Mouse (Mus musculus): ENCODE measurements around the gene Ndst2. TPM values are rescaled to one million over a fixed set of nuclear protein-coding genes. Genes with fewer than 3 reads are reported as not detected.
A peak's percentile ranks its signal among the peaks of the same experiment; 100 is the strongest.

Ndst2 gene
- polyA plus RNA-seq, 1 experiment from 2014 or later = 9.6 TPM

DNA sequence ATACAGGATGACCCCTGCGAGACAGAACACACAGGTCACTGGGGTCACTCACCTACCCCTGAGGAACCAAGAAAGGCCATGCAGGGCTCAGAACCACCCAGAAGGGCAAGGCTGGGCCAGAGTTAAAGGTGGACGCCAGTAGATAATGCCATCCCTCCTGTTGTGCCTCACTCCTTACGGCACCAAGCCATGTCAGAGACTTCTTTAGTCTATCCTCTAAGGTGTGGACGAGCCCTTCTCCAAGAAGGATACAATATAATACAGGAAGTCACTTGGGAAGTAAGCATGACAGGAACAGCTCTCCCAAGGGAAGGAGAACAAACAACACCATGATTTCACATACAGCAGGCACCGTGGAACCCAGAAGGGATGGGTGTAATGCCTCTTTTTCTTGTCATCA, 30.6 kb upstream of the Ndst2 start:
- WGBS = 83% methylated on average over 5 of the region's 5 CpGs
- Histone ChIP-seq H3K4me1 (replicated peaks; ENCODE audit: control insufficient read depth, insufficient read depth) (no peaks in the 10 kb centered on the region), H3K4me3 (ENCODE audit: low read depth, low read length) (no peak overlapping the region), H3K4me2 (replicated peaks; ENCODE audit: low read depth) (no peak overlapping the region), H3K9me3 (ENCODE audit: control insufficient read depth, low read length) (no peaks in the 10 kb centered on the region), H3K9ac (ENCODE audit: low read length) (no peak overlapping the region), H3K27me3 (ENCODE audit: control insufficient read depth, insufficient read depth, low read length) (no peaks in the 10 kb centered on the region), H3K27ac (replicated peaks) (peak overlapping the region; percentile 81), H3K36me3 (ENCODE audit: control insufficient read depth, insufficient read depth, low read length) (peaks cover 27% of the 10 kb centered on the region)
- no peak for DNase-seq (ENCODE audit: low spot score)
- ATAC-seq (ENCODE audit: low FRiP score, low TSS enrichment) = no peak
- no peak for TF ChIP-seq CTCF (IDR thresholded peaks at IDR 0.05; ENCODE audit: low read depth)

DNA sequence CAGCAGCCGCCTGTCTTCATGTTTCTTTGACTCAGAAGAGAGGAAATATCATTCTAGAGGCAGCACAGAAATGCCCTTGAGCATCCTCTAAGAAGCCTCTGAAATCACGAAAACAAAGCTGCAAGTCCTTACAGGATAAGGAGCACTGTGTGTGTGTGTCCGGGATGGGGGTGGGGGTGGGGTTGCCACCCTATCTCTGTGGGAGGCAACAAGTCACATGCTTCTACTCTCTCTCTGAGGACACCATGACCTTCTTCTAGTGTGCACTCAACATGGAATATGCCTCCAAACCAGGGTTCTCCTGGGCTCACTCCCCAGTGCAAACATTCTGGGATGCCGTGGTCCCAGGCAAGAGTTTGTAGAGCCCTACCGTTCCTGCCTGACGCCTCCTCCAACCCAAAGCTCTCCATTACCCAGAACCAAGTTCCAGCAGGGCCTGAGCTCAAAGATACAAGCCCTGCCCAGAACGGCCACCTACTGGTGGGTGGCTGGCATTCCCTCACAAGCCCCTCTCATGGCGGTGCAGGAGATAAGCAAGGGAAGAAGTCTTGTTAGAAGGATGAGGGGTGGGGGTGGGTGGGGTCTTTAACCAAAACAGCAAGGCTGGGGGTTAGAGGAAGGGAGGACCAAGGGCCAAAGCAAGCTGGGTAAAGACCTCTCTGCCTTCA, 24.5 kb upstream of the Ndst2 start:
- no peak for DNase-seq (ENCODE audit: low spot score)
- no peaks in the 10 kb centered on the region for H3K27me3 ChIP-seq (ENCODE audit: control insufficient read depth, insufficient read depth, low read length)
- no peak overlapping the region for H3K4me3 ChIP-seq (ENCODE audit: low read depth, low read length)
- WGBS = 76% methylated on average over 8 of the region's 8 CpGs
- ATAC-seq (ENCODE audit: low FRiP score, low TSS enrichment) = no peak
- no peaks in the 10 kb centered on the region for H3K4me1 ChIP-seq (replicated peaks; ENCODE audit: control insufficient read depth, insufficient read depth)
- peaks cover 42% of the 10 kb centered on the region for H3K36me3 ChIP-seq (ENCODE audit: control insufficient read depth, insufficient read depth, low read length)
- no peak overlapping the region for H3K27ac ChIP-seq (replicated peaks)
- no peak overlapping the region for H3K9ac ChIP-seq (ENCODE audit: low read length)
- H3K4me2 ChIP-seq (replicated peaks; ENCODE audit: low read depth) = no peak overlapping the region
- H3K9me3 ChIP-seq (ENCODE audit: control insufficient read depth, low read length) = no peaks in the 10 kb centered on the region
- TF ChIP-seq CTCF (IDR thresholded peaks at IDR 0.05; ENCODE audit: low read depth) (peak; percentile 49), EP300 (optimal IDR thresholded peaks at IDR 0.05) (no peak)

- Histone ChIP-seq H3K4me3 (ENCODE audit: low read depth, low read length) (no peak overlapping the region), H3K4me1 (replicated peaks; ENCODE audit: control insufficient read depth, insufficient read depth) (no peaks in the 10 kb centered on the region), H3K27ac (replicated peaks) (no peak overlapping the region), H3K4me2 (replicated peaks; ENCODE audit: low read depth) (no peak overlapping the region), H3K9ac (ENCODE audit: low read length) (no peak overlapping the region), H3K36me3 (ENCODE audit: control insufficient read depth, insufficient read depth, low read length) (peaks cover 28% of the 10 kb centered on the region), H3K27me3 (ENCODE audit: control insufficient read depth, insufficient read depth, low read length) (no peaks in the 10 kb centered on the region), H3K9me3 (ENCODE audit: control insufficient read depth, low read length) (no peaks in the 10 kb centered on the region)
- ATAC-seq (ENCODE audit: low FRiP score, low TSS enrichment) (peak; percentile 24; the same call in 1 of the 2 replicates), DNase-seq (ENCODE audit: low spot score) (no peak)
- 90% methylated on average over 22 of the region's 22 CpGs for WGBS
- TF ChIP-seq EP300 (optimal IDR thresholded peaks at IDR 0.05) = no peak
- no peak for TF ChIP-seq CTCF (IDR thresholded peaks at IDR 0.05; ENCODE audit: low read depth)
Observed at GRCm38 (mm10) chr14:20757370-20757907, 23.1 kb upstream of the Ndst2 start.

- Histone ChIP-seq H3K27me3 (ENCODE audit: control insufficient read depth, insufficient read depth, low read length) (no peaks in the 10 kb centered on the region), H3K4me2 (replicated peaks; ENCODE audit: low read depth) (no peak overlapping the region), H3K9ac (ENCODE audit: low read length) (no peak overlapping the region), H3K27ac (replicated peaks) (no peak overlapping the region), H3K4me3 (ENCODE audit: low read depth, low read length) (no peak overlapping the region), H3K9me3 (ENCODE audit: control insufficient read depth, low read length) (no peaks in the 10 kb centered on the region), H3K36me3 (ENCODE audit: control insufficient read depth, insufficient read depth, low read length) (peaks cover 17% of the 10 kb centered on the region), H3K4me1 (replicated peaks; ENCODE audit: control insufficient read depth, insufficient read depth) (no peaks in the 10 kb centered on the region)
- DNase-seq (ENCODE audit: low spot score) = no peak
- ATAC-seq (ENCODE audit: low FRiP score, low TSS enrichment) = no peak
- TF ChIP-seq EP300 (optimal IDR thresholded peaks at IDR 0.05) = no peak
- TF ChIP-seq CTCF (IDR thresholded peaks at IDR 0.05; ENCODE audit: low read depth) = no peak
- 74% methylated on average over 3 of the region's 3 CpGs for WGBS
Observed at GRCm38 (mm10) chr14:20753792-20754191, 19.4 kb upstream of the Ndst2 start.

GRCm38 (mm10) chr14:20750503-20750902, 16.1 kb upstream of the Ndst2 start:
- Histone ChIP-seq H3K4me2 (replicated peaks; ENCODE audit: low read depth) (no peak overlapping the region), H3K4me1 (replicated peaks; ENCODE audit: control insufficient read depth, insufficient read depth) (no peaks in the 10 kb centered on the region)
- no peak for ATAC-seq (ENCODE audit: low FRiP score, low TSS enrichment)

DNA sequence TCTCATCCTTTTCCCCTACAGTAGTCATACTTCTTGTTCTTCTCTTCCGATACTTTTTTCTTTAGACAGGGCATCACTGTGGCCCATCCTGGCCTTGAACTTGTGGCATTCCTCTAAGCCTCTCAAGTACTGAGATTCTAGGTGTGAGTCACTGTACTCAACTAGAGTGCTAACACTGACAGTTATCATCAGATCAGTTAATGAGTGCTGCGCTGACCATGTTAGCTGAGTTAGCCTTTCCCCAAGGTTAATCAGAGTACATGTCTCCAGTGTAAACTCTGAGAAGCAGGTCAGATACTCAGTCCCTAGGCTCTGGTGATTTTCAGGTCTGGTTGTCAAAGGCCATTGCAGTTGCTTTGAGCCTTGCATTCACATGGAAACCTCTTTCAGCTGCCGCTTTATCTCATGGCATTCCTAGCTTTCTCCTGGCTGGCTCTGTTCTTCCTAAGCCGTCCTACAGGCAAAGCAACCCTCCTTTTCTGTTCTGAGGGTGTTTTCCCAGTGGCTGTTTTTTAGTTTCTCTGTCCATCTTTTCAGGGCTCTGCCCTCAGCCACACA, 15.2 kb upstream of the Ndst2 start:
- ATAC-seq (ENCODE audit: low FRiP score, low TSS enrichment) = peak; percentile 75
- no peak for DNase-seq (ENCODE audit: low spot score)
- H3K4me2 ChIP-seq (replicated peaks; ENCODE audit: low read depth) = no peak overlapping the region
- TF ChIP-seq EP300 (optimal IDR thresholded peaks at IDR 0.05) = no peak
- TF ChIP-seq CTCF (IDR thresholded peaks at IDR 0.05; ENCODE audit: low read depth) = no peak
- H3K27me3 ChIP-seq (ENCODE audit: control insufficient read depth, insufficient read depth, low read length) = no peaks in the 10 kb centered on the region
- peak overlapping the region; percentile 24; the same call in 1 of the 2 replicates for H3K27ac ChIP-seq (replicated peaks)
- 0 out of 2 replicates have a peak, but pooled peaks cover 11% of the 10 kb centered on the region for H3K36me3 ChIP-seq (ENCODE audit: control insufficient read depth, insufficient read depth, low read length)
- H3K9me3 ChIP-seq (ENCODE audit: control insufficient read depth, low read length) = no peaks in the 10 kb centered on the region
- no peak overlapping the region for H3K4me3 ChIP-seq (ENCODE audit: low read depth, low read length)
- H3K9ac ChIP-seq (ENCODE audit: low read length) = no peak overlapping the region
- WGBS = 70% methylated on average over 4 of the region's 4 CpGs
- H3K4me1 ChIP-seq (replicated peaks; ENCODE audit: control insufficient read depth, insufficient read depth) = no peaks in the 10 kb centered on the region

More at GRCm38 (mm10) chr14:20750503-20750902, 16.1 kb upstream of the Ndst2 start:
- Histone ChIP-seq H3K9me3 (ENCODE audit: control insufficient read depth, low read length) (no peaks in the 10 kb centered on the region), H3K27ac (replicated peaks) (no peak overlapping the region), H3K27me3 (ENCODE audit: control insufficient read depth, insufficient read depth, low read length) (no peaks in the 10 kb centered on the region), H3K36me3 (ENCODE audit: control insufficient read depth, insufficient read depth, low read length) (peaks cover 12% of the 10 kb centered on the region), H3K4me3 (ENCODE audit: low read depth, low read length) (no peak overlapping the region), H3K9ac (ENCODE audit: low read length) (no peak overlapping the region)
- no peak for DNase-seq (ENCODE audit: low spot score)
- TF ChIP-seq EP300 (optimal IDR thresholded peaks at IDR 0.05) (no peak), CTCF (IDR thresholded peaks at IDR 0.05; ENCODE audit: low read depth) (no peak)
- 70% methylated on average over 5 of the region's 5 CpGs for WGBS
